Mouse (Mus musculus): ENCODE measurements around the gene Pias3. TPM values are rescaled to one million over a fixed set of nuclear protein-coding genes. Genes with fewer than 3 reads are reported as not detected.
"Not testable (repeated sequence)": the region's sequence is repeated elsewhere in the genome, so short reads cannot be mapped to it uniquely, and the experiment has no call there.

The Pias3 gene
- total RNA-seq, 1 experiment from 2014 or later, result 29.4 TPM

DNA sequence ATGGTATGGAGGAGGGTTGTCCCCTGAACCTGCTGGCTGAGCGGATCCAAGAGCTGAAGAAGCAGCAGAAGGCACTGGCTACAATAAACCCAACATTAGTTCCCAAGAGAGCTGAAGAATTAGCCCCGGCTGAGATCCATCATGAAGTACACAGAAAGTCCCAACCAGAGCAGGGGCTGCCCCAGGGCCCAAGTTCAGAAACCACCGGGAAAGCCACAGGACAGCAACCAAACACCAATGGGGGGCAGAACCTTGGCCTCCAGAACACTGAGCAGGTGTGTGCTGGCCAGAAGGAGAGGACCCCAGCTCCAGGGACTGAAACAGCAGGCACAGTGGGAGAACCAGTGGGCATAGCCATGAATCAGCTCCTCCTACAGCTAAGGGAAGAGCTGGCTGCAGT, 12.7 kb upstream of the Pias3 start:
- no peak for ATAC-seq (ENCODE audit: extremely low read depth, insufficient number of reproducible peaks, low FRiP score, poor library complexity, severe bottlenecking)

DNA sequence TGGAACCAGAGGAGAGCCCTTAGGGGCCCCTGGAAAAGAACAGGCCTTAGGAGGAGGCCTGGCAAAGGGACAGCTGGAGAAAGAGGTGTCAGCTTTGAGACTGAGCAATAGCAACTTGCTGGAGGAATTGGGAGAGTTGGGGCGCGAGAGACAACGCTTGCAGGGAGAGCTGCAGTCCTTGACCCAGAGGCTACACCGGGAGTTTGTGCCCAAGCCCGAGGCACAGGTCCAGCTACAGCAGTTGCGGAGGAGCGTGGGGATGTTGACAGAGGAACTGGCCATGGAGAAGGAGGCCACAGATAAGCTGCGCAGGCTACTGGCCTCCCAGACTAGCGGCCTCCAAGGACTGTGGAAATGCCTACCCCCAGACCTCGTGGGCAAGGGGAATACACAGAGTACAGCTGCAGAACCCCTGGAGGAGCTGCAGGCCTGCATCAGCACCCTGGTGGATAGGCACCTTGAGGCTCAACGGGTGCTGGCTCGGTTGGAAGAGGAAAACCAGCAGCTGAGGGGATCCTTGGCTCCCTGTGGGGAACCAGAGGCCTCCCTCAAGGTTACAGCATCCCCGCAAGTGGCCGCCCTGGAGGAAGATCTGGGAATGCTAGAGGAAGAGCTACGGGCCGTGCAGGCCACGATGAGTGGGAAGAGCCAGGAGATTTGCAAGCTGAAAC, 11.9 kb upstream of the Pias3 start:
- no peak for ATAC-seq (ENCODE audit: extremely low read depth, insufficient number of reproducible peaks, low FRiP score, poor library complexity, severe bottlenecking)

DNA sequence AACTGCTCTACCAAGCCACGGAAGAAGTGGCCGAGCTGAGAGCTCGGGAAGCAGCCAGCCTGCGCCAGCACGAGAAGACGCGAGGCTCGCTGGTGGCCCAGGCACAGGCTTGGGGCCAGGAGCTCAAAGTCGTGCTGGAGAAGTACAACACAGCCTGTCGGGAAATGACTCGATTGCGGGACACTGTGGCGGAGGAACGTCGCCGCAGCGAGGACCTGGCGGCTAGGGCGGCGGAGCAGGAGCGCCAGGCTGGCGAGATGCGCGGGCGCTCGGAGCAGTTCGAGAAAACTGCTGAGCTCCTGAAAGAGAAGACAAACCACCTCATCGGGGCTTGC, 11.4 kb upstream of the Pias3 start:
- ATAC-seq (ENCODE audit: extremely low read depth, insufficient number of reproducible peaks, low FRiP score, poor library complexity, severe bottlenecking), result no peak

DNA sequence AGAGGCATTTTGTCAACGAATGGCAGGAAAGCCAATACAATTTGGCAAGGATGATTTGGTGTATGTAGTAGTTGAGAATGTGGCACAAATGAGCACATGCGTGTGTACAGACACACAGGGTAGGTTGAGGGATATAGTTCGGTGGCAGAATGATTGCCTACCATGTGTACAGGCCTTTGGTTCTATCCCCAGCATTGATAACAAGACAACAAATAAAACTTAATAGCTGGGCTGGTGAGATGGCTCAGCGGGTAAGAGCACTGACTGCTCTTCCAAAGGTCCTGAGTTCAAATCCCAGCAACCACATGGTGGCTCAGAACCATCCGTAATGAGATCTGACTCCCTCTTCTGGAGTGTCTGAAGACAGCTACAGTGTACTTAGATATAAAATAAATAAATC, 10.1 kb upstream of the Pias3 start:
- not testable (repeated sequence) for ATAC-seq (ENCODE audit: extremely low read depth, insufficient number of reproducible peaks, low FRiP score, poor library complexity, severe bottlenecking)

DNA sequence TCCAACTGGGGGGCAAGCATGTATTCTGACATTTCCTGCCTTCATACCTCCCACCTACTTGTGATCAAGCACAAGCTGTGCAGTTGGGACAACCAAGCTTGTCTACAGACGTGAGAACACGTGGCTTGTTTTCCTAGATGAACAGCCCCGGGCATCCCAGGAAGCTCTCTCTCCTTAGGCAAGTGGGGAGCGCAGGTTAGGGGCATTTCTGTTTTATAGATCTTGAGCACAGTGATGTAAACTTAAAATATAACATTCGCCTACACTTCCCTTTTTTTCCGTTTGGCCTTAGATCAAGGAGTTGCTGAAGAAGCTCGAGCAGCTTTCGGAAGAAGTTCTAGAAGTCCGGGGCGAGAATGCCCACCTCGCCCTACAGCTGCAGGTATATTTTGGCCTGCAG, 7.3 kb upstream of the Pias3 start:
- no peak for ATAC-seq (ENCODE audit: extremely low read depth, insufficient number of reproducible peaks, low FRiP score, poor library complexity, severe bottlenecking)

DNA sequence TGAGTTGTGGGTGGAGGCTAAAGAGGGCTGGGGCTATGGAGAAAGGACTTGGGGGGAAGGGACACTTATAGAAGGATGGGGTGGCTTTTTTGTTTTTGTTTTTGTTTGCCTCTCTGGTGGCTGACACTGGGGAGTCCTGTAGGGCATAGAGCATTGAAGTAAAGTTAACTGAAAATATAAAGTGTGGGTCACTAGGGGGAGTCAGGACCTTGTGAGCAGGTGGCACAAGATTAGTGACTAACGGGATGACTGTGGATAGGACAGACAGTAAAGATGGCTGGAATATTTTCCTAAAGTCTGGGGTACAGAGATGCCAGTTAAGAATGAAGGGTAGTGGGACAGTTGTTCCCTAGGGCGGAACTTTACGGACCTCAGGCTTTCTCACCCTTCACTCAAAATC, 5.9 kb upstream of the Pias3 start:
- ATAC-seq (ENCODE audit: extremely low read depth, insufficient number of reproducible peaks, low FRiP score, poor library complexity, severe bottlenecking), result no peak

DNA sequence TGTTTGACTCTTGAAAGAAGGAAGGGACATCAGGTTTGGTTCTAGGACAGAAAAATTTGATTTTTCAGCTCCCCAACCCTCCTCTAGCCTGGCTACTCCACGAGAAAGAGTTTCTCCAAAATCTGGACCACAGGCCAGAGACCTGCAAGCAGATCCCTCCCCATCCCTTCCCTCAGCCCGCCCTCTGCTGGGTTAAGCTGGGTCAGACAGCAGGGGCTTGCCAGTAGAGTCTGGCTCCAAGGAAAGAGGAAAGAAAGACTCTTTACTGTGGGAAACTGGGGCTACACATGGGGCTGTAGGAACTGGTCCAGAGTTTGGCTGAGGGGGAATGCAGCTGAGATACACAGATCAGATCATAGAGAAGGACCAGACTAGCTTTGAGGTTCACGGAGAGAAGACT, 3.7 kb upstream of the Pias3 start:
- ATAC-seq (ENCODE audit: extremely low read depth, insufficient number of reproducible peaks, low FRiP score, poor library complexity, severe bottlenecking), result no peak

DNA sequence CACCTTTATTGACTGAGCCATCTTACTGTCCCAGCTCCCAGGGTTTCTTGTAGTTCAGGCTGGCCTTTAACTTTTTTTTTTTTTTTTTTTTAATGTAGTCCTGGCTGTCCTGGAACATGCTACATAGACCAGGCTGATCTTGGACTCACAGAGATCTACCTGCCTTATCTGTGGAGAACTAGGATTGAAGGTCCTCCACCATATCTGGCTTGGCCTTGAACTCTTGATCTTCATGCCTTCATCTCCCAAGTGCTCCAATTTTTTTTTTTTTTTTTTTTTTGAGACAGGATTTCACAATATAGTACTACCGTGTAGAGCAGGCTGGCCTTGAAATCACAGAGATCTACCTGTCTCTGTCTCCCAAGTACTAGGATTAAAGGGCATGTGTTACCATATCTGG, 2.6 kb upstream of the Pias3 start:
- ATAC-seq (ENCODE audit: extremely low read depth, insufficient number of reproducible peaks, low FRiP score, poor library complexity, severe bottlenecking), result no peak

DNA sequence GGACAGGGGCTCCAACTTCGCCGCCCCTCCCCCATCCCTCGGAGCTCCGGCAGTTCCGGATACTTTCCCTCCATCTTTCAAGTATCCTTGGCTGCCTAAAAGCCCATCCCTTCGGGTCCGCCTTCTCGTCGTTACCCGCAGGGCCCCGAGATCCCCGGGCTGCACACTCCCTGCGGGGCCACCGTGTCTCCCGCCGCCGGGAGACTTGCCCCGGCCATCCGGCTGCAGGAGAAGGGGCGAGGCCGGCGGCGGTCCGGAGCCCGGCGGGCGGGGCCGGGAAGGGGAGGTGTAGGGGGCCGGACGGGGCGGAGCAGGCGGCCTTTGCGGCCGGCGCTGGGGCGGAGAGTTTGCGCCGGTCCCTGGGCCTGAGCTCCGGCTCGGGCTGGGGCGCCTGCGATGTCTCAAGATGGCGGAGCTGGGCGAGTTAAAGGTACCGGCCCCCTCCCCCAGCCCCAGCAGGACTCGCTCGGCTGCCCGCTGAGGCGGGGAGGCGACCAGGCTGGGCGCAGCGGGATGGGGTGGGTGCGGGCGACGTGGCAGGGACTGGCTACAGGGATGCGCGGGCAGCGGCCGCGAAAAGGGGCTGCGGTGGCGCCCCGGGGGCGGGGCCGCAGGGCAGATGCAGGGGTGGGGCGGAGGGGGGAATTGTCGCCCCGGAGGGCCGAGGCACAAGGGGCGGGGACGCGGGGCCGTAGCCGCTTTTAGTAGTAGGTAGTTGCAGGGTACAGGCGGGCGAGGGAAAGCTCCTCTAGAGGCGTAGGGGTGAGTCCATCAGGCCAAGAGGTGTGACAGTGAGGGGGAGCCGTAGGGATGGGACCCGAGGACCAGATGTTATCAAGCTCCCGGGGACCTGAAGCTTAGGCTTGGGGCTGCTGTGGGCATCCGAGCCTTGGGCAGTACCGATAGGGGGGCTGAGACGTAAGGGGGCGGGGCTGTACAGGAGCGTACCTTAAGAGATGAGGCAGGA, 865 bp downstream of the Pias3 start:
- peak; percentile 79 for ATAC-seq (ENCODE audit: extremely low read depth, insufficient number of reproducible peaks, low FRiP score, poor library complexity, severe bottlenecking)

DNA sequence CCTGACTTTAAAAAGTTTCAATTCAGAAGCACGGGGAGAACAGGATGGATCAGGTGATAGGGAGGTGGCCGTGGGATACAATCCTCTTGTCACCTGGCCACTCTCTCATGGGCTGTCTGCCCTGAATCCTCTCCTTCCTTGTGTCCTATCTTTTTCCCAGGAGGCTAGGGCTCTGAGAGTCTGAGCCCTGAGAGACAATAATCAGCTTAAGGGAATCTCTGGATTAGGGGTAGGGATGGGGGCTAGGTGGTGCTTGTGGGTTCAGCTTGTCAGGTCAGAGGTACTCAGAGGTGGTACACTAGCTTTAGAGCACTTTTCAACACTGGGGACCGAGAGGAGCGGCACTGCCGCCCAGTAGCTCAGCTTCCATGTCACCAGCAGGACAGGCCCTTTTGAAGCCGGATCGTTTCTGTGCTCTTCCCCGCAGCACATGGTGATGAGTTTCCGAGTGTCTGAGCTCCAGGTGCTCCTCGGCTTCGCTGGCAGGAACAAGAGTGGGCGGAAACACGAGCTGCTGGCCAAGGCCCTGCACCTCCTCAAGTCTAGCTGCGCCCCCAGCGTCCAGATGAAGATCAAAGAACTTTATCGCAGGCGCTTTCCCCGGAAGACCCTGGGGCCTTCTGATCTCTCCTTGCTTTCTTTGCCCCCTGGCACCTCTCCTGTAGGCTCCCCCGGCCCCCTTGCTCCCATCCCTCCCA, 3.0 kb downstream of the Pias3 start:
- ATAC-seq (ENCODE audit: extremely low read depth, insufficient number of reproducible peaks, low FRiP score, poor library complexity, severe bottlenecking), result no peak

DNA sequence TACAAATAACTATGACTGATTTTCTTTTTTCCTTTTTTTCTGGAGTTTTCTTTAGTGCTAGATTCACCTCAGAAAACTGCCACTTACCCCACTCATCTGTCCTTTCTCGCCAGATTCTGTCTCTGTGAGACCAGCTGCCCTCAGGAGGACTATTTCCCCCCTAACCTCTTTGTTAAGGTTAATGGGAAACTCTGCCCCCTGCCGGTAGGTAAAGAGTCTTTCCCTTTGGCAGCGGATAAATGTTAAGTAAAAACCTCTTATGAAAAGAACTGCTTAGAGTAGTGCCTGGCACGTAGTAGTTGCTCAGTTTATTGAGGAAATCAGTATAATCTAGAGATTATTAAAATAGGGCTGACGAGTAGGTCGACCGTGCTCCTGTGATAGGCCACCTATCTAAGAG, 4.2 kb downstream of the Pias3 start:
- ATAC-seq (ENCODE audit: extremely low read depth, insufficient number of reproducible peaks, low FRiP score, poor library complexity, severe bottlenecking), result no peak

DNA sequence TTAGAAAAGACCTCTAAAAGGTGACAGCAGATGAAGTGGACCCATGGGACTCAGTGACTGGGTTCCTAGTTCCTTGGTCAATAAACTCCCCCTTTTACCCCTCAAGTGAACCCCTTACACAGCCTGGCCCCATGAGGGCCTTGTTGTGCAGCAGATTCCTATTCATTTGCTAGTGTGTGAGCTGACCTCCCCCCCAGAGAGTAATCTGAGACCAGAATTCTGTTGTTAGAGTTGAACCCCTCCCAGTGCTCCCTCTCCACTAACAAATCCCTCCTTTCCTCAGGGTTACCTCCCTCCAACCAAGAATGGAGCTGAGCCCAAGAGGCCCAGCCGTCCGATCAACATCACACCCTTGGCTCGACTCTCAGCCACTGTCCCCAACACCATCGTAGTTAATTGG, 4.8 kb downstream of the Pias3 start:
- no peak for ATAC-seq (ENCODE audit: extremely low read depth, insufficient number of reproducible peaks, low FRiP score, poor library complexity, severe bottlenecking)

DNA sequence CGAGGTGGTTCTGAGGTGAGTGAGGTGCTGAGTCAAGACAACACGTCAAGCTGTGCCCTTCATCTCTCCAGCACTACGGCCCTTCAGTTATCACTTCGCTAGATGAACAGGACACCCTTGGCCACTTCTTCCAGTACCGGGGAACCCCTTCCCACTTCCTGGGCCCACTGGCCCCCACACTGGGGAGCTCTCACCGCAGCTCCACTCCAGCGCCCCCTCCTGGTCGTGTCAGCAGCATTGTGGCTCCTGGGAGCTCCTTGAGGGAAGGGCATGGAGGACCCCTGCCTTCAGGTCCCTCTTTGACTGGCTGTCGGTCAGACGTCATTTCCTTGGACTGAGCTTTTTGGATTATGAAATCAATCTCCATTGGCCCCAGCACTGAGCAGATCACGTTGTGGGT, 8.6 kb downstream of the Pias3 start:
- ATAC-seq (ENCODE audit: extremely low read depth, insufficient number of reproducible peaks, low FRiP score, poor library complexity, severe bottlenecking), result no peak

DNA sequence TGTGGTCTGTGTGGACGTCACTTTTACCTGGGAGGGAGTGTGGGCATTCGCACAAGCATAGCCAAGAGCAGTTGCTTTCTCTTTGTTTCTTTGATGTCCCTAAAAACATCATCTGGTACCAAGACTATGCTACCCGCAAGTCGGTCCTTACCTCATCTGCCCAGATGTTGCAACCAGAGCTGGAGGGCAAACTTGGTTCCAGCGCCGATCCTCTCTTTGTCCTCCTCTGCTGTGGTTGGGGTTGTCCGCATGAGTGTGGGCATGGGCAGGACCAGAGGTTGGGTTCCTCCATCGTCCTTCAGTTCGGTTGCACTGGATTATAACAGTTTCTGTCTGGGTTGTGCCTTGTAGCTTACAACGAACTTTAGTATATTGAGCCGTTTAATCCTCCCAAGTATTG, 10.0 kb downstream of the Pias3 start:
- no peak for ATAC-seq (ENCODE audit: extremely low read depth, insufficient number of reproducible peaks, low FRiP score, poor library complexity, severe bottlenecking)

DNA sequence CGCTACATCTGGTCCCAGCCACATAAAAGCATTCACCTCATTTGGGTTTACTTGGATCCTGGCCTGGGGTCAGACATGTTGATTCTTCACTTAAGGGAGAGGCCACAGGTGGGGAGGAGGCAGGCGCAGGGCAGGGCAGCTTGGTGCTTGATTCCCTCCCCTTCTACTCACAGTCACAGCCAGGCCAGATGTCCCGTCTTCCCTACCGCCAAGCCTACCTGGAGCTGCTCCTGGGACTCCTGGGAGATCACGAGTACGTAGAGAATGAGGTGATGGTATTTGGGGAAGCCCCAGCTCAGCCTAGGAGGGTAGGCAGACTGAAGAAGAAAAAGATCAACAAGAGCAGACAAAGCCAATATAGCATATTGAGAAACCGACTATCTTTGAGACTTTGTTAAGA, 10.8 kb downstream of the Pias3 start:
- no peak for ATAC-seq (ENCODE audit: extremely low read depth, insufficient number of reproducible peaks, low FRiP score, poor library complexity, severe bottlenecking)

DNA sequence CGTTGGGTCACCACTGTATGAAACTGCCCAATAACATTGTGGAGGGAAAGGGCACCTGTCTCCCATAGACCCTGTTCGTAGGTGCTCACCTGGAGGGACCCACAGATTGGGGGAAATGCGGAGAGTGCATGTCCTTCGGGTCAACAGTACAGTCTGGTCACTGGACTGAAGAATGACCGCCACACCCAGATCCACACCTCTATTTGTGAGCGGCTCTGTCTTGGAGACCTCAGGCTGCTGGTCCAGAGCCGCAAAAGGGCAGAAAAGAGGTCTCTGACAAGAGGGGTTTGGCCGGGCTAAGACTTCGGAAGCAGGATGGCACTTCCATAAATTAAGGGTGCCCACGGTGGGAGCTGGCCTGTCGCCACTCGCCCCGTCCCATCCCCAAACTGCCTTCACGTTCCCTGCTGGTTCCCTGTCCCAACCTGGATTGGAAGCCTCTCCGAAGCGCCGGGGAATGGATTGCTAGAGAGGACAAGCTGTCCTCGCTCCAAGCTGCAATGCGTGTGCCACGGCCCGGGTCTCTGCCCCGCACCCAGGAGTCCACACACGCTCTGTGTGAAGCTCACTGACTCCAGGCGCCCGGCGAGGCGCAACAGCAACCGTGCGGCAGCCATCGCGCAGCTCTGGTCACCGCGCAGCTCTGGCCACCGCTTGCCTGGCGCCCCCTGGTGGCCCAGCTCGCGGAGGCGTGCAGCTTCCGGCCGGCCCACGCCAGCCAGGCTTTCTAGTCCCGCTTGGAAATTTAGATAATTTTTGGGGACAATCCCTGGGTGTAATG, 11.9 kb downstream of the Pias3 start, which contains the start of gene Nudt17:
Nudt17 (minus strand) TSS at position 660 of the 781 bp plus-strand sequence.
- peak; percentile 59 for ATAC-seq (ENCODE audit: extremely low read depth, insufficient number of reproducible peaks, low FRiP score, poor library complexity, severe bottlenecking)

DNA sequence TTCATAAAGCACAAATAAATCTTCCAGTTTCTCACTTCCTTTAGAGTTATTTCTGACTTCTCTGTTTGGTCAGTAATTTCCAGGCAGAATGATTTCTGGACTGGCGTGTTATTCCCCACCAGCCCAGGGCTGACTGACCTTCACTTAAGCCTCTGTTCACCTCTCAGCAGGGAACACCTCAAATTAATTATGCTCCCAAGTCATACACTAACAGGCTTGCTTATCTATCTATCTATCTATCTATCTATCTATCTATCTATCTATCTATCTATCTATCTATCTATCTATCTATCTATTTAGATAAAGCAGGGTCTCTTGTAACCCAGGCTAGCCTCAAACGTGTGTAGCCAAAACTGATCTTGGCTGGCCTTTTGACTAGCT, 12.5 kb downstream of the Pias3 start:
- ATAC-seq (ENCODE audit: extremely low read depth, insufficient number of reproducible peaks, low FRiP score, poor library complexity, severe bottlenecking), result no peak

DNA sequence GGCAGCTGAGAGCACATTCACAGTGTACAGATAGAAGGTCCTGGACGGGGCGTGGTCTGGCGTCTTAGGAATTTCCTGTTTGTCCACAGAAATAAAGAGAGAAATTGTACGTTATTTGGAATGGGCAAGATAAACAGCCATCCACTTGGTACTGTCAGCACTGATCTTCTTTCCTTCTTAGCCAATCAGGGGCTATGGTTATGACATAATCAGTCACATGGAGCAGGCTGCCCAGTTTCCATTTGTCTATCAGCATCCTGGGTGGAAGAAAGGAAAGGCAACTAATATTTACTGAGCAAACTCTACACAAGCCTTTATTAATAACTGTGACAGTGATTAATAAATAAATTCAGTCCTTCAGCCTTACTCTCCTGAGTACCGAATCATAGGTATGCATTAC, 18.1 kb downstream of the Pias3 start:
- no peak for ATAC-seq (ENCODE audit: extremely low read depth, insufficient number of reproducible peaks, low FRiP score, poor library complexity, severe bottlenecking)

DNA sequence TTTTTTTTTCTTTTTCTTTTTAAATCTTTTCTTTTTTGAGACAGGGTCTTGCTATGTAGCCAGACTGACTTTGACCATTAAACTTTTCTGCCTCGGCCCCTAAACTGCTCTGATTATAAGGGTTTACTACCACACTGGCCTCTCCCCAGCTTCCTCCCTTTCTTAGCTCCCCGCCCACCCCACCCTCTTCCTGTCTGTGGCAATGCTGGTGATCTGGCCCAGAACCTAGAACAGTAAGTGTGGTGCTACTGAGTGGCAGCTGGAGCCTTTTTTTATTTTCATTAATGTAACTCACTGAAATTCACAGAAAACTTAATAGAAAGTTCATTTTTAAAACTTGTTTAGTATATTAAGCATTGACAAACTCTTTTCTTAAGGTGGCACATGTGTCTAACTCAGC, 19.7 kb downstream of the Pias3 start:
- no peak for ATAC-seq (ENCODE audit: extremely low read depth, insufficient number of reproducible peaks, low FRiP score, poor library complexity, severe bottlenecking)
